Mouse (Mus musculus) heart, embryonic 11.5 days (tissue): ENCODE data around the gene Faim. TPM values are rescaled to one million over a fixed set of nuclear protein-coding genes. Genes with fewer than 3 reads are reported as not detected.

Experiments used
- ATAC-seq: fragments of 200-750 bp; cut with Nextera tagmentation; replicated peaks from 2 replicates; pipeline ENCODE4 v1.8.0; 2017; ENCODE audit warnings: moderate library complexity; ENCODE audit not compliant: insufficient number of reproducible peaks, low FRiP score, low TSS enrichment
- H3K27ac ChIP-seq: fragments of 300-500 bp; sonication (generic); 2 replicates; pipeline ENCODE4 v1.5.1; 2014; ENCODE audit warnings: mild to moderate bottlenecking, low read depth, low read length
- H3K27me3 ChIP-seq: fragments of 300-500 bp; sonication (generic); 2 replicates; pipeline ENCODE4 v1.6.1; 2014; ENCODE audit warnings: mild to moderate bottlenecking, low read length, mixed read lengths; ENCODE audit not compliant: control insufficient read depth, insufficient read depth
- H3K36me3 ChIP-seq: fragments of 300-500 bp; sonication (generic); 2 replicates; pipeline ENCODE4 v1.6.1; 2014; ENCODE audit warnings: mild to moderate bottlenecking, low read length, moderate library complexity, mixed read lengths; ENCODE audit not compliant: control insufficient read depth, insufficient read depth
- H3K4me1 ChIP-seq: fragments of 300-500 bp; sonication (generic); 2 replicates; pipeline ENCODE4 v1.6.1; 2014; ENCODE audit warnings: low read length; ENCODE audit not compliant: control insufficient read depth, insufficient read depth
- H3K4me2 ChIP-seq: fragments of 300-500 bp; sonication (generic); 2 replicates; pipeline ENCODE4 v1.6.1; 2014; ENCODE audit warnings: mild to moderate bottlenecking, moderate library complexity
- H3K4me3 ChIP-seq: fragments of 300-500 bp; sonication (generic); 2 replicates; pipeline ENCODE4 v1.5.1; 2014; ENCODE audit warnings: low read depth, low read length
- H3K9ac ChIP-seq: fragments of 300-500 bp; sonication (generic); 2 replicates; pipeline ENCODE4 v1.6.1; 2014; ENCODE audit warnings: mild to moderate bottlenecking, low read depth, low read length, moderate library complexity
- H3K9me3 ChIP-seq: fragments of 300-500 bp; sonication (generic); replicated peaks from 2 replicates; pipeline ENCODE4 v1.6.1; 2016; ENCODE audit warnings: low read length; ENCODE audit not compliant: control insufficient read depth
- WGBS: fragments of 180-500 bp; shearing (Covaris S2); extraction: QIAGEN DNeasy Blood & Tissue Kit; methylation state at CpG from one replicate; pipeline ENCODE4 v1.1.7; 2014; ENCODE audit not compliant: insufficient replicate concordance; 5-methylcytosine and 5-hydroxymethylcytosine counted together
- polyA plus RNA-seq: library from polyadenylated mRNA; unstranded; fragments of >200 nt; fragmentation: Nextera tagmentation; extraction: Ambion mirVana; gene quantifications from 2 replicates; pipeline ENCODE4 v1.2.1, GENCODE M21; 2014

Gene Faim
- polyA plus RNA-seq, 1 experiment from 2014 or later, result 38.3 TPM

DNA sequence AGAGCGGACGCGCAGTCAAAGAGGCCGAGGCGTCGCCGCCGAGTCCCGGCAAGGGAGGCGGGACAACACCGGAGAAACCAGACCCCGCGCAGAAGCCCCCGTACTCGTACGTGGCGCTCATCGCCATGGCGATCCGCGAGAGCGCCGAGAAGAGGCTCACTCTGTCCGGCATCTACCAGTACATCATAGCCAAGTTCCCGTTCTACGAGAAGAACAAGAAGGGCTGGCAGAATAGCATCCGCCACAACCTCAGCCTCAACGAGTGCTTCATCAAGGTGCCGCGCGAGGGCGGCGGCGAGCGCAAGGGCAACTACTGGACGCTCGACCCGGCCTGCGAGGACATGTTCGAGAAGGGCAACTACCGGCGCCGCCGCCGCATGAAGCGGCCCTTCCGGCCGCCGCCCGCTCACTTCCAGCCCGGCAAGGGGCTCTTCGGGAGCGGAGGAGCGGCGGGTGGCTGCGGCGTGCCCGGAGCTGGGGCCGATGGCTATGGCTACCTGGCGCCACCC is 30.4 kb upstream of the Faim start:
- Histone ChIP-seq H3K9ac (no peak overlapping the region), H3K4me2 (peak overlapping the region; percentile 93), H3K27ac (no peak overlapping the region), H3K4me1 (peaks cover 25% of the 10 kb centered on the region), H3K9me3 (no peaks in the 10 kb centered on the region), H3K27me3 (peaks cover 94% of the 10 kb centered on the region), H3K36me3 (no peaks in the 10 kb centered on the region), H3K4me3 (peak overlapping the region; percentile 52)
- under 1% methylated on average over 60 of the region's 60 CpGs for WGBS
- ATAC-seq, result 0 out of 2 replicates have a peak, but pooled peaks have one; percentile 19

- H3K36me3 ChIP-seq, result no peaks in the 10 kb centered on the region
- peak overlapping the region; percentile 52 for H3K4me3 ChIP-seq
- peaks cover 94% of the 10 kb centered on the region for H3K27me3 ChIP-seq
- no peak overlapping the region for H3K27ac ChIP-seq
- no peak; the same call in 1 of the 2 replicates for ATAC-seq
- under 1% methylated on average over 79 of the region's 80 CpGs for WGBS
- H3K9me3 ChIP-seq, result no peaks in the 10 kb centered on the region
- H3K4me1 ChIP-seq, result peaks cover 25% of the 10 kb centered on the region
- peak overlapping the region; percentile 93 for H3K4me2 ChIP-seq
- no peak overlapping the region for H3K9ac ChIP-seq
These were observed 29.4 kb upstream of the Faim start for GRCm38 (mm10) chr9:98956591-98957381.

- Histone ChIP-seq H3K4me1 (peaks cover 27% of the 10 kb centered on the region), H3K27ac (no peak overlapping the region), H3K9me3 (no peaks in the 10 kb centered on the region), H3K4me3 (no peak overlapping the region), H3K27me3 (peaks cover 94% of the 10 kb centered on the region), H3K9ac (no peak overlapping the region), H3K36me3 (no peaks in the 10 kb centered on the region), H3K4me2 (no peak overlapping the region)
- ATAC-seq, result no peak
- WGBS, result under 1% methylated on average over 23 of the region's 23 CpGs
These were observed 28.3 kb upstream of the Faim start for GRCm38 (mm10) chr9:98957751-98958351.

- ATAC-seq, result no peak
- Histone ChIP-seq H3K27me3 (peaks cover 94% of the 10 kb centered on the region), H3K4me2 (no peak overlapping the region), H3K27ac (no peak overlapping the region), H3K9ac (no peak overlapping the region), H3K36me3 (no peaks in the 10 kb centered on the region), H3K4me3 (no peak overlapping the region), H3K4me1 (peaks cover 27% of the 10 kb centered on the region), H3K9me3 (no peaks in the 10 kb centered on the region)
- WGBS, result 5% methylated on average over 6 of the region's 6 CpGs
These were observed 27.5 kb upstream of the Faim start for GRCm38 (mm10) chr9:98958628-98959027.

GRCm38 (mm10) chr9:98959851-98960250 is 26.3 kb upstream of the Faim start:
- Histone ChIP-seq H3K27me3 (peaks cover 92% of the 10 kb centered on the region), H3K9ac (no peak overlapping the region), H3K9me3 (no peaks in the 10 kb centered on the region), H3K27ac (no peak overlapping the region), H3K4me2 (no peak overlapping the region), H3K4me1 (peaks cover 25% of the 10 kb centered on the region), H3K4me3 (no peak overlapping the region), H3K36me3 (no peaks in the 10 kb centered on the region)
- WGBS, result 34% methylated on average over 3 of the region's 3 CpGs
- no peak for ATAC-seq

DNA sequence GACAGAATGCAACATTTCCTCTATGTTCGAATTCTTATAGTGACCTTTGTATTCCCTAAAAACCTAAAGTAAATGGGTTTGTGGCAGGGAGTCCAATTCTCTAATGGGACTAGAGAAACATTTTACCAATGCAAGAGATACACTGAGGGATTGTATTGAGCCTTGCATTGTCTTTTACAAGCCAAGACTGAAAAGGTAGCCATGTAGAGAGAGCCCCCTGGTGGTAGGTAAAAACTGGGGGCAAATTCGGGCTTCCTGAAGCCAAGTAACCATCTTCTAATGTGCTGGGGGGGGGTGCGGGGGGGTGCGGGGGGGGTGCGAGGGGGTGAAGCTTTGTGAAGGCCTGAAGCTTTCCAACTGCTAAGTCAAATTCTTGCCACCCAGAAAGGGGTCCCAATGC is 25.8 kb upstream of the Faim start:
- H3K4me3 ChIP-seq, result no peak overlapping the region

DNA sequence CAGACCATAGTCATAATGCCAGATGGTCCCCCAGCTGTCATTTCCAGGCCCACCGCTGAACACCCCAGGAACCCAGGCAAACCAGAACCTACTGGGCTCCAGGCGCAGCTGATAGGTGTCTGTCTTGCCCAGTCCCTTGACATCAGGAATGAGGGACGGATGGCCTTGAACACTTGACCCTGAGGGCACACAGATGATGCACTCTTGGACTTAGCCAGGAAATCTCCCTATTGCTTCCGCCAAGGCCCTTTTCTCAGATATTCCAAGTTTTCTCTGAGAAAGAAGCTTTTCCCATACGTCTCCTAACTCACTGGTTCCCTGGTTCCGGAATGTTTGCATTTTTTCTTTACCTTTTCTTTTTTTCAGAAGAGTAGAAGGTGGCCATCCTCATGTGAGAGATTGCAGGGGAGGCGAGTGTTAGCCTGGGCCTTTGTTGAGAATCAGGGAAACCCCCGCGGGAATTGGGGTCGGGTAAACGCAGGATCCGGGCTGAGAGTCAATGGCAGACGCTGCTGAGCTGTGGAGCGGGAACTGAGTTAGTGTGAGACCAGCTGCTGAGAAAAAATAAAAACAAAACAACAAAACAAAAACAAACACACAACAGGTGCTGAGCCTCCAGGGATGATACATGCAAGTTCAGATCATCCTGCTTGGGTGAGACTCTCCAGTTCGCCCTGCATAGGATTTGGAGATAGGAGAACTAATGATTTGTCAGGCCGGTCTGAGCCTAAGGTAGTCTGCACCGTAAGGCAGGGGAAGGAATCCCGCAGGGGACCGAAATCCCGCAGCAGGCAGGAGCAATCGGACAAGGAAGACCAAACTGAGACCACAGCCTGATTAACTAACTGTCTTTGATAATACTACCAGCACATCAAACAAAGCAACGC is 24.3 kb upstream of the Faim start:
- H3K27ac ChIP-seq, result no peak overlapping the region
- 12% methylated on average over 22 of the region's 22 CpGs for WGBS
- ATAC-seq, result no peak
- no peak overlapping the region for H3K4me2 ChIP-seq
- H3K27me3 ChIP-seq, result peaks cover 88% of the 10 kb centered on the region
- H3K36me3 ChIP-seq, result no peaks in the 10 kb centered on the region
- no peak overlapping the region for H3K4me3 ChIP-seq
- no peak overlapping the region for H3K9ac ChIP-seq
- no peaks in the 10 kb centered on the region for H3K9me3 ChIP-seq
- peaks cover 6% of the 10 kb centered on the region for H3K4me1 ChIP-seq

More for the DNA sequence above, 25.8 kb upstream of the Faim start:
- H3K9me3 ChIP-seq, result no peaks in the 10 kb centered on the region
- no peak overlapping the region for H3K9ac ChIP-seq
- H3K4me2 ChIP-seq, result no peak overlapping the region
- WGBS, result 19% methylated on average over 5 of the region's 5 CpGs
- H3K4me1 ChIP-seq, result peaks cover 20% of the 10 kb centered on the region
- H3K27ac ChIP-seq, result no peak overlapping the region
- H3K27me3 ChIP-seq, result peaks cover 92% of the 10 kb centered on the region
- no peaks in the 10 kb centered on the region for H3K36me3 ChIP-seq
- no peak for ATAC-seq

DNA sequence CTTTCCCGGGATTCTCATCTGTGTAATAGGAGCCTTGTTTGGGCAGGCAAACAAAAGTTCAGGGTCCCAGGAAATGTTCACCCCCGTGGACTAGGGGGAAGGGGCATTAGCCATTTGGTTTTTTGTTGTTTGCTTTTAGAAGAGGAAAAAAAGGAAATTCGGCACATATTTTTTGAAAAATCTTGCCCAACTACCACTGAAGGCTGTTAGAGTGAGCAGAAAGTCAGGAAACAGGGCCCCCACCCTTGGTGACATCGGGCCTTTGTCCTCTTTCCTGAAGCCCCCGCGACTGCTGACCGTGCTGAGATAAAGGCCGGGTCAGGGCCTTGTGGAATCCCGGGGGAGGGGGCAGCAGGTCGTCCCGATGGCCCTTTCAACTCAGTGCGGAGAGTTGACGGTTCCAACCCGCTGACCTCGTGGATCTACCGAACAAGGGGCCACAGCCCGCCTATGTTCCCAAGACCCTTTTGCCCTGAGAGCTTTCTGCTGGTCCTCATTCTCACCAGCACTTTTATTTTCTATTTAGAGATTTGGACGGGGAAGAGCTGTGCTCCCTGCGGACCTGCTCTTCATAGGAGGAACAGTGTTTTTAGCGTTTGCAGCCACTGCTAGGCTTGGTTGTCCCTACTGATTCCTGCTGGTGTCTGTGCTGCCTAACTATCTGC is 23.6 kb upstream of the Faim start:
- Histone ChIP-seq H3K27ac (no peak overlapping the region), H3K9me3 (no peaks in the 10 kb centered on the region), H3K4me1 (0 out of 2 replicates have a peak, but pooled peaks cover 2% of the 10 kb centered on the region), H3K36me3 (no peaks in the 10 kb centered on the region), H3K4me2 (no peak overlapping the region), H3K27me3 (peaks cover 89% of the 10 kb centered on the region), H3K9ac (no peak overlapping the region), H3K4me3 (no peak overlapping the region)
- no peak for ATAC-seq
- WGBS, result 1% methylated on average over 20 of the region's 20 CpGs
